Mouse (Mus musculus) ovary, postnatal 36 days (tissue): ENCODE measurements around the gene Kif18a.

Experiments used
- DNase-seq: peaks from one replicate; pipeline ENCODE4 v3.0.0; 2022; ENCODE audit warnings: low spot score, mixed read lengths

The Kif18a gene

GRCm38 (mm10) chr2:109374881-109375280 lies 94.3 kb downstream of the Kif18a start:
- DNase-seq, result no peak

GRCm38 (mm10) chr2:109384019-109384418 lies 103.5 kb downstream of the Kif18a start:
- DNase-seq, result no peak

GRCm38 (mm10) chr2:109386211-109386610 lies 105.7 kb downstream of the Kif18a start:
- DNase-seq, result no peak

- DNase-seq, result no peak
Observed at GRCm38 (mm10) chr2:109388733-109389132, 108.2 kb downstream of the Kif18a start.

GRCm38 (mm10) chr2:109389977-109390376 lies 109.4 kb downstream of the Kif18a start:
- no peak for DNase-seq
